Mouse (Mus musculus): ENCODE measurements at regions not wholly inside any gene's neighbourhood (a gene's known extent, or its start where the extent isn't known, plus 50 kb on each side); places are given as distances from the start of the nearest gene placed in this dataset.

DNA sequence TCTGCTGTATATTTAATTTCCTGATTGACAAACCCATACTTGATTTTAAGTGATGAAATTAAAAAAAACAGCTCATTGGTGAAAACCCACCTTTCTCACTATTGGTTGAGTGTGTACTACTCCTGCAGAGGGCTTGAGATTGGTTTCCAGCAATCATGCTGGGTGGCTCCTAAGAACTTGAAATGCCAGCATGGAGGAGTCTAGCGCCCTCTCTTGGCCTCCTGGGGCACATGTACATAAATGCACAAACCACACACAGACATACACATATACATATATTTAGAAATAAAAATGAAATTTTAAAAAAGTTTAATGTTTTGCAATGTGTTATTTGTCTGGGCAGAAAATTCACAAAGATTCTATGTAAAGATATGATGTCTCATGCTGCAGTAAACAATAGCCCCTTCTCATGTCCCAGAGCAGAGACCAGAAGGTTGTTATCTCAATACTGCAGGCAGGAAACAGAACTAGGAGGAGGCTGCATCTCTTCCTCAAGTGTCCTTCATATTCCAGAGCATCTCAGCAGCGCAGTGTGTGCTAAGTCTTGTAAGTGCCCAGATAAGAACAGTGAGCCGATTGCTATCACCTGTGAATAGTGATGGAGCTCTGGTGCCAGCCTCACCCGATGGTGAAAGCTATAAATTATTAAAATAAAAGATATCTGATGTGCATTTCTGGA lies 108.4 kb upstream of the Fbxo11 start:
- DNase-seq (ENCODE audit: low read depth in 2 of 2, low spot score in 2 of 2): no peak

DNA sequence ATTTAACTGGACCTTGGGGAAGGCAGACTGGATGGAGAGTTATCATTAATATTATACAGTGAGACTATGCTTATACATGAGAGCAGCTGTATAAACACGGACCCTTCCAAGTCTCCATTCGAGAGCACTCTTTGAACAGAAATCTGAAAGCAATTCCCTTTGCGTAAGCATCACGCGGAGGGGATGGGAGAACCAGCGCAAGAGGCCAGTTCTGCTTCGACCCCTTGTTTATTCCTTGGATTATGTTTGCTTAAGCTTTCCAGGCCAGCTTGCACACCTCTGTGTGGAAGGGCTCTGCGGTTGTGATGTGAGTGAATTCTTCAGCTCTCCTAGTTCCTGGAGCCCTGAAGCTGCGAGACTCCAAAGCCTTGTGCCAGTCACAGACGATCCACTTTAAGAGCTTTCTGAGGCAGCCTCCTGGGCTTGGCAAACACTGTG lies 109.2 kb upstream of the Fbxo11 start:
- DNase-seq (ENCODE audit: low read depth in 2 of 2, low spot score in 2 of 2): no peak

DNA sequence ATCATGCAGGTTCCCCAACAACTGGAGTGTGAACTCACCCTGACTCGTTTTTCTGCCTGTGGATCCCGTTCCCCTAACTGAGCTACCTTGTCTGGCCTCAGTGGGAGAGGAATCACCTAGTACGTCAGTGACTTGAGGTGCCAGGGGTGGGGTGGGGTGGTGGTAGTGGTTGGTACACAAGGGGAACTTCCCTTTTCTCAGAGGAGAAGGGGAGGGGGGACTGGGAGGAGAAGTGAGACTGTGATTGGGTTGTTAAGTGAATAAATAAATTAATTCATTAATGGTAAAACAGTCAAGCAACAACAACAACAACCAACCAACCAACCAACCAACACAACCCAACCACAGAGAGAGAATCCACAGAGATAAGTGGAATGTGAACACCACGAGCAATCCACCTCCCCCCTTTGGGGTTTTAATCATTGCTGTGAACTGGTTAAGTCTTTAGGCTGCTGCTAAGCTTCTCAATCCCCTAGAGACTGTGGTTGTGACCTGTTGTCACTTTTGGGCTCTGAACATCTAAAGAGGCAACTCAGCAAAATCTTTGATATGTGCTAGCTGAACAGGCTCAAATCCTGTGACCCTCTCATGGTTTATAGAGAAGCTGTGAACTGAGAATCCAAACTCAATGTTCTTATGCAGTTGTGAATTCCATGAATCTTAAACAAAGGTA lies 111.0 kb upstream of the Fbxo11 start:
- no peak for DNase-seq (ENCODE audit: low read depth in 2 of 2, low spot score in 2 of 2)

DNA sequence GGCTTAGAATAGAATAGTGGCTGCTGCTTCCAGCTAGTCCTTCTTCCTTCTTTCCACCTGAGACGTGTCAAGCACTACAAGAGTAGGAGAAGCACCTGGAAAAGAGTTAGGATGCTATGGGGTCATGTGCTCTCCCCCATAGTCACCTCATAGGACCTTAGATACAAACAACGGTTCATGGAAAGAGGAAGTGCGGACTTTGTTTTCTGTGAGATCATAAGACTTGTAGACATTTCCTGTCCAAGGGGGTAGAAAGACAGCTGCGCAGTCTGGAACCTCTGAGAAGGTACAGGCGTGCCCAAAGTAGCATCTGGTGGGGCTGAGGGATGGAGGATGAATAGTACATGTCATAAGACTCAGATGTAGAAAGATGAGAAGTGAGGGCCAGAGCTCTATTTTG lies 125.6 kb upstream of the Fbxo11 start:
- peak in 1 of 2 experiments; percentile 3 for DNase-seq (ENCODE audit: low read depth in 2 of 2, low spot score in 2 of 2)

DNA sequence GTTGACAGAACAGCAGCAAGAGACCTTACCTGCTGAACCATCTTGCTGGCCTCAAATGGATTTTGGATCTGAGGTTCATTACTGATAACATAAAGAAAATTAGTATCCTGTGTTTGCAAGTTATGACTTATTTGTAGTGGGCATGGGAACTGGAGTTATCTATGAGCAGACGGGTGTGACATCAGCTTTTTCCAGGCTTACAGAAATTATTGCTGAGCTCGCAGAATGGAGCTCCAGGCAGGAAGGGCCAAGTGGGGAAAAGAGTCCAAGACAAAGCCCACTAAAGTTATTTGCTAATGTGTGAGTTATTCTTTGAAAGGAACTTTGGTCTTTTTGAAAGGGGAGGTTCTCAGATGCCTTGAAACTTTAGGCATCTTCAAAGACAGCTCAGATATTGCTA lies 126.4 kb upstream of the Fbxo11 start:
- DNase-seq (ENCODE audit: low read depth in 2 of 2, low spot score in 2 of 2): no peak

DNA sequence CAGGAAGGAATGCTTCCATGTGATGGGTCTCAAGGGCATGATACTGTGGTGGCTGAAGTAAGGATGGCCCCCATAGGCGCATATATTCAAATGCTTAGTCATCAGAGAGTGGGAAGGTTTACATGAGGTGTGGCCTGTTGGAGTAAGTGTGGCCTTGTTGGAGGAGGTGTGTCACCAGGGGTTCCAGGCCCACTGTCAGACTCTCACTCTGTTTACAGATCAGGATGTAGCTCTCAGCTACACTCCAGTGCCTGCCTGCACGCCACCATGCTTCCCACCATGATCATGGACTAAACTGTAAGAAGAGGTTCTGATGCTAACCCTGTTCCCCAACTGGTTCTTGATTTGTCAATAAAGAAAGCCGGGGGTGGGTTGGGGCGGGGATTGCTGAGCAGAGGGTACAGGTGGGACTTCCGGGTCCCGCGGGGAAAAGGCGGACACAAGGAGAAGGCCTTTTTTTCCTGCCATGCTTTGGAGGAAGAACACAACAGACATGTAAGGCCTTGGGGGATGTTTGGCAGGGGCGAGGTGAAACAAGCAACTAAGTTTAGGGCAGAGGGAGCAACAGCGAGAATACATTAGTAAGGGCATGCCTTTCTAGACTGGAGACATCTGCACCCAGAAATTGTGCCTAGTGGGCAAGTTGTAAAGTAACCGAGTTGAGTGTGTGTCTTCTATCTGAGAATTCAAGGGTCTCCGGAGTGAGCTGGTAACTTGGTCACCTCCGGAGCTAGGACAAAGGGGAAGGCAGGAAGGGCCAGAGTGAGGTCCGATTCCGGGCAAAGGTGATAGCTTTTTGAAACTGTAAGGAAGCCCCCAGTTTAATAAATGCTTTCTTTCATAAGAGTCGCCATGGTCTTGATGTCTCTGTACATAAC lies 127.1 kb upstream of the Fbxo11 start:
- no peak for DNase-seq (ENCODE audit: low read depth in 2 of 2, low spot score in 2 of 2)

DNA sequence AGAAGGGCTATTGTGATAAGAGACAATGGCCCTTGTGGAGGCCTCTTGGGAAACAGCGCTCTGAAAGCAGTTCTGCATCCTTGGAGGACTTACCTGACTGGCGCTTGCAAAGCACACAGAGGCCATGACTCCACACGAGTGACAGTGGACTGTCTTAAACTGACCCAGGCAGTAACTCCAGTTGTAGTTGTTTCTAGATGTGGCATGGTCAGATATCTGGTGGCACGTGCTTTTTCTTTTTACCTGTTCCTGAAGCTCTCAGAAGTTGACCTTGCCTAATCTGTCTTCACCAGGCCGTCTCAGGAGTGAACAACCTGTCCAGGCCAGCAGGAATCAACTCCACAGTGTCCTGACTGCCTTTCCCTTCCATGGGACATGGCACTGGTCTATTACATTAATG lies 129.6 kb upstream of the Fbxo11 start:
- DNase-seq (ENCODE audit: low read depth in 2 of 2, low spot score in 2 of 2): no peak

DNA sequence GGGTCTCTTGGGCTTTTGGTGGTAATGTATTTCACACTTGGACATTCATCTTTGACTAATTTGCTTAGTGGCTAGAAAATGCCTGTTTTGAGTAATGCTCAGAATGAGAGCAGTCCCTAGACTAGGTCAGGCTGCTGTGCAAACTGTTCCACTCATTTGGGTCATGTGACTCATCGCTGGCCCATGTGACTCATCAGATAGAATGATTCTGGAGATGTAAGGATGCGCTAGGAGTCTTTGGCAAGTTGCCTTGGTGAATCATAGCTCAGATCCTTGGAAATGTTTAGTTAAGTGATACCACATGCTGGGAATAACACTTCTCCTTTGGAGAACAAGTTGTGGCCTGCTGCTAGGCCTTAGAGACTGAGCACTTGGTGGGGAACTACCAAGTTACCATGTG lies 130.2 kb upstream of the Fbxo11 start:
- no peak for DNase-seq (ENCODE audit: low read depth in 2 of 2, low spot score in 2 of 2)

DNA sequence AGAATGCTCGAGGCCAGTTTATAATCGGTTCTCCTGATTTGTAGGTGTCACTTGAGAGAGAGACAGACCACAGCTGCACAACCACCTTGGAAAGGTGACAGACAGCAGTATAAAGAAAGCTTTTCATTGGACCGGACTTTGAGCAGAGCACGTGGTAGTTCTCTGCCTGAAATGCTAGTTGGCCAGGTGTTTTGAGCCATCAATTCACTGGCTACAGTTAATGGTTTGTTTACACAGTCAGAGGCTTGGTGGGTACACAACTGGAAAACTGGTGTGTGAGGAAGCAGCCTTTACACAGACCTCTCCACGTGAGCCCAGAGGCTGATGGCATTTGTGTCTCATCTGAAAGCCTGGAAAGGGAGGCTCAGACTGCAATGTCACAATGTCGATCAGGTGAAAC lies 130.8 kb upstream of the Fbxo11 start:
- DNase-seq (ENCODE audit: low read depth in 2 of 2, low spot score in 2 of 2): no peak

DNA sequence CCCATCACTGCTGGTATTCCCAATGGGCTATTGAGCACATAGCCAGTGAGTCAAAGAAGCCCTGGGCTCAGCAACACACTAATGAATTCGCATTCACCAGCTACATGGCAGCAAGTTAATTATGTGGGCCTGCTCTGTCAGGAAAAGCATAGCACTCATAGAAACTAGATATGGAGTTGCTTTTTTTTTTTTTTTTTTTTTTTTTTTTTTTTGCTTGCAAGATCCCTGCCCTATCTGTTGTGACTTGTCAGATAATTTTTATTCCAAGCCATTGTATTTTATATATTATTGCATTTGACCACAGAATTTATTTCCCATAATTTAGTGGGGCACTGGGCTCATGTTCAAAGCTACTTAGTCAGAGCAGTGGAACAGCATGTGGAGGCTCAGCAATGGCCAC lies 131.2 kb upstream of the Fbxo11 start:
- no peak for DNase-seq (ENCODE audit: low read depth in 2 of 2, low spot score in 2 of 2)

DNA sequence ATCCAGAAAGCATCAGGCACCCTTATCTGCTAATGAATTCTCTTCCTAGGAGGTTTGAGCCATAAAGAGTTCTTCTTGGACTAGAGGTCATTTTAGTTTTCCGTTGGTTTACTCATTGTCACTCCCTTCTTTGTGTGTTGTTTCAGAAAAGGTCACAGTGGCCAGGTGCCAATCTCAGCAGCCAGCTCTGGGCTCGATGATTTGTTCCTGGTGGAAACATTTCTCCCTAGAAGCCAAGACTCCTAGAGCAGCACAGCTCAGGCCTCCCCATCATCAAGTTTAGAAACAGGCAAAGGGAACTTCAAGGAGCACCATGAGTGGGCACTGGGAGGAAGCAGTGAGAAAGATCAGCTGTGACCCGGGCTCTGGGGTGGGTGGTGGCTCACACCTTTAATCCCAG lies 132.3 kb upstream of the Fbxo11 start:
- no peak for DNase-seq (ENCODE audit: low read depth in 2 of 2, low spot score in 2 of 2)

DNA sequence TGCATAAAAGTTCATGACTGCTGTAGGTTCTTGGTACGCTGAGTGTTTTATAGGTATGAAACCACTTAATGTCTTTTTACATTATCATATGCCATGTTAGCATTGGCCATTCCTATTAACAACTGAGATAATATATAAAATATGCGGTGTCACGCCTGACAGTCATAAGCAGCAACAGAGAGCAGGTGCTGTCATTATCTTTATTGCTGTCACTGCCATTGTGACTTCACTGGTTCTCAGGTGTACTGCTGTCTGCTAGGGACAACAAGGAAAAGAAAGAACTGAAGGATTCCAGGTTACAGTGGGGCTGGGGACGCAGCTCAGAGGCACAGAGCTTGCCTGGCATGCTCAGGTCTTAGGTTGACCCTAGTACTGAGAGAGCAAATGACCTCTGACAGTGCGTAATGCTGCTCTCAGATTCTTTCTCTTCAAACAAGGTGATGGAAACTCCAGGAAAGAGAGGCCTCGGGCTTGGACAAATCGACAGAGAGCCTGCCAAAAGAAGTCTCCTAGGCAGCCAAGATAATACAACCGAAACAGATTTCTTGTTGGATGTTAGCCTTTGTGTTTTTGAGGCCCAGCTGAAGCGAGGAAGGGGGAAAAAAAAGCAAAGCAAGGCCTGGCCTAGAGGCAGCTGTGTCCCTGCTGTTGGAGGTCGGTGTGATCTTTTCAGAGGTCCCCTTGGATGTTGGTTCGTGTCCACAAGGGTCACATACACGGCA lies 136.3 kb upstream of the Fbxo11 start:
- DNase-seq (ENCODE audit: low read depth in 2 of 2, low spot score in 2 of 2): no peak

DNA sequence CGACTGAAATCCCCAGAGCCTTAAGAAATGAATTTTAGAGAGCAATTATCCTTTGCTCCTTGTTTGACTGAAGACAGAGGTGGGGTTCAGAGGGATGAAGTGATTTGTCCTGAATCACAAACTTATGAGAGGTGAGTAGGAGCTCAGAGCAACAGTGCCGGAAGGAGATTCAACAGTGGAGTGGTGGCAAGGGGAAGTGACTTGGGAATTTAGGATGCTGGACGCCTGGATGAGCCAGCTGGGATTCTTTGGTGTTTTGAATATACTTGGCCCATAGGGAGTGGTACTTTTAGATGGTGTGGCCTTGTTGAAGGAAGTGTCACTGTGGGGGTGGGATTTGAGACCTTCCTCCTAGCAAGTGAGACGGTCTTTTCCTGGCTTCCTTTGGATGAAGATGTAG lies 137.1 kb upstream of the Fbxo11 start:
- DNase-seq (ENCODE audit: low read depth in 2 of 2, low spot score in 2 of 2): no peak

DNA sequence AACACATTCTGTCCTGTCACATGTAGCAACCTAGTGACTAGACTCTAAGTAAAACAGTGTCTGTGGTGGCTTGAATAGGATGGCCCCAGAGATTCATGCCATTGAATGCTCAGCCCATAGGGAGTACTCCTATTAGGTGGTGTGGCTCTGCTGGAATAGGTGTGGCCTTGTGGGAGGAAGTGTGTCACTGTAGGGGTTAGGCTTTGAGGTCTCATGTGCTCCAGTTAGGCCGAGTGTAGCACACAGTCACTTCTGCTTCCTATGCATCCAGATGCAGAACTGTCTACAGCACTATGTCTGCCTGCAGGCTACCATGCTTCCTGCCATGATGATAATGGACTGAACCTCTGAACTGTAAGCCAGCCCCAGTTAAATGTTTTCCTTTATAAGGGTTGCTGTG lies 144.5 kb upstream of the Fbxo11 start:
- DNase-seq (ENCODE audit: low read depth in 2 of 2, low spot score in 2 of 2): no peak

DNA sequence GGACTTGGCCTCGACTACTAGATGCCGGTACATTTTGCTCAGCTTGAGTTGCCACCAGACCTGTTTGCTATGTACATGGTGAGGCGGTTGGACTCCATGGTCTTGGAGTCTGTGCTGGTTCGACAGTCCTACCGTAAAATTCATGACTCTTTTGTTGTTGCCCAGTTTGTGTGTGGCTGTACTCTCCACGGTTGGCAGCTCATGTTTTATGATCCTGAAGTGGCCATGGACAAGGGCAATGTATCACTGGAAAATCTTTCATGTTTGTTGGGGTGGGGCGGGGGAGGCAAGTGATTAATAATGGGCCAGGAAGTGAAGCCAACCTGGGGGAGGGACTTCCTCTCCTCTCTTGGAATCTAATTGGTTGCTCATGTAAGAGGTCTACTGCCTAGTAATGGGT lies 147.0 kb upstream of the Fbxo11 start:
- DNase-seq (ENCODE audit: low read depth in 2 of 2, low spot score in 2 of 2): no peak

DNA sequence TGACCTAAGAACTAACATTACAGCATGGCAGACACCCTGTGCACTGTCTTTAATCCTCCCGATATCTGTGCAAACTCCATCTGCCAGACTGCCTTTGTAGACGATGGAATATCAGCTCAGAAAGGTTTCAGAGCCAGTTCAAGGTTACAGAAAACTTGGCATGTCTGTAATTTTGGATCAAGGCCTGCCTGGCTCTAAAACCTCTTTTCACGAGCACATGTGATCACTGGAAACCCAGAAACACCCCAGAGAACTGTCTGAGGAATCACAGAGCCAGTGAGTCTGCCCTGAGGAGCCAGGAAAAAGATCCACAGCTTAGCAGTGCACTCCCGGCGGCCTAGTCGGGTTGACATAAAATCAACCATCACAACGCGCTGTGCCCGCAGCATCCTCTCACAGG lies 149.7 kb upstream of the Fbxo11 start:
- no peak for DNase-seq (ENCODE audit: low read depth in 2 of 2, low spot score in 2 of 2)

DNA sequence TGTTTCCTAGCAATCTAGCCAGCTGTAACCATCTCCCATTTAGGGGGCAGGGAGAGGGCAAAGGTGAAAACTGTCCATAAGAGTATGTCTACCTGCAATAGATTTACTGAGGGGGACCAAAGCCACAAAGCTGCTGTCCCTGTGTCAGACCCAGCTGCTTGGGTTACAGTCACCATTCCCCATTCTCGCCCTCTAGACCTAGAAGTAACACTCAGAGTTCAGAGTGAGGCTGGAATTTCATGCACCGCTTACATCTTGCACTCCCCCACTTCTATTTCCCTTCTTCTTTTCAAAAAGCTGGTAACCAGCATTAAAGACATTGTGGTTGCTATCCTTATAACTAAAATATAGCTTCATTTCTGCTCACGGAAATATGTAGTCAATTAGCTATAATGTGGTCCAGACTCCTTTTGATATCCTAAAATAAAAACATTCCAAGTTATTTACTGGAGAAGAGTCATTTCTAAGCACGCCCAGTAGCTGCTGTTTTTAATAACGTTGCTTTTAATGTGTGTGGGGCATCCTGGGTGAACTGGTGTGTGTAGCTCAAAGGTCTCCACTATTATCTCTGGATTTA lies 157.4 kb upstream of the Fbxo11 start:
- DNase-seq (ENCODE audit: low read depth in 2 of 2, low spot score in 2 of 2): no peak

DNA sequence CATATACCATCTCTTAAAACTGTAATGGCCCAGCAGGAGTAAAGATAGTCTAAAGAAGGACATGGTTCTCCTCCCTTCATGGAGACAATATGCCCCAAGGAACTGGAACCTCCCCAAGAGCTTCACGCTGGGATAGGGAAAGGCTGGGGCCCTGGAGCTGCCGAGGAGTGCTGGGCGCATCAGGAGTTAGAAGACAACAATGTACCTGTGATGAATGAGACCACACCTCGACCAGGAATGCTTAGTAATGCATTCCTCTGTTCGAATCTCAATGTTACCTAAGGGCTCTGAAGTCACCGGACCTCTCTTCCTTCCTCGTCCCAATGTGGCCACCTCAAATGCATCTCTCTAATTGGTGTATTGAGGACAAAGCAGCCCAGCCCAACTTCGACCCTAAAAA lies 175.4 kb upstream of the Fbxo11 start:
- no peak for DNase-seq (ENCODE audit: low read depth in 2 of 2, low spot score in 2 of 2)

DNA sequence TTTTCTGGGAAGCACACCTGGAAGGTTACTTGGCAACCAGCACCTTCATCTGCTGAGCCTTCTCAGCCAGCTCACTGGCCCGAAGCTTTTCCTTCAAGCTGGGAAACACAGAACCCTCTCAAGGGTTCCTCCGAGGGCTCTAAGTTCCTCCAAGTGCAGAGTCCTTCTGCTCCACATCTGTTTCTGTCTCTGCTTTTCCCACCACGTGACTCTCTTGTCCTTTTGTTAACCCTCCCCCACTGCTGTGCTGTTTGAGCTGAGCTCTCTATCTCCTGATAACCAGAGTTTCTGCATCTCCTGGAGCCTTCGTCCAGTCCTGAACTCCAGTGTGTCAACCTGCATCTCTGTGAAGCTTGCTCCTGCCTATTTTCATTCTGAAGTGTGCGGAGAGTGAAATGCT lies 183.5 kb upstream of the Fbxo11 start:
- no peak for DNase-seq (ENCODE audit: low read depth in 2 of 2, low spot score in 2 of 2)

DNA sequence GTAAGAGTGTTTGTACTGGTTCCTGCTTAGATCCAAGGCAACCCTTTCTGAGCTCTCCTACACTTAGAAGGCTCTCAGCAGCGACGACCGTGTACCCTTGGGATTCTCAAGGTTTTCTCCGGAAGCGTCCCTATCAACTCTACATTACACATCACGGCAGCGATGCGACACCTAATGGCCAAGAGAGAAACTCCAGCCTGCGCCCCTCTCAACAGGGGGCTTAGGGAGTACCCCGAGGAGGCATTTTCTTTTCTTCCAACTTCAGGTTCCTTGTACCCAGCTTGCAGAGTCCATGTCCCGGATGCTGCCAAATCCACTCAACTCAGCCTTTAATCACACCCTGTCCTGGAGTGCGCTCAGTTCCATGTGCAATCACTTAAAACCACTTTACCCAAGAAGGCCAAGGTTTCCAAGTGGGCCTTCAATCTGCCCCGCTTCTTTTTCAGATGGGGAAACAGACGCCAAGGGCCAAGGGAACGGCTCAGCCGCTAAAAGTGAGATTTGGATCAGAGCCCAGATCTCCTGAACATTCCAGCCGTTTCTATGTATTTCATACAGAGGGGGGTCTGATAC lies 186.9 kb upstream of the Fbxo11 start:
- peak; percentile 10 to 29 for DNase-seq (ENCODE audit: low read depth in 2 of 2, low spot score in 2 of 2)

All from CD8-positive naive resting alpha-beta T cell, adult 2 months (primary cell).